Mouse (Mus musculus): Measurements from ENCODE around the gene Als2.

Als2 gene

GRCm38 (mm10) chr1:59211651-59212050 is 25.4 kb downstream of the Als2 start:
- no peak for DNase-seq

GRCm38 (mm10) chr1:59208331-59208730 is 28.7 kb downstream of the Als2 start:
- no peak for DNase-seq

- DNase-seq: no peak
Observed at GRCm38 (mm10) chr1:59204489-59204888, 32.5 kb downstream of the Als2 start.

- no peak for DNase-seq
Observed at GRCm38 (mm10) chr1:59202367-59202766, 34.7 kb downstream of the Als2 start.

GRCm38 (mm10) chr1:59201561-59201960 is 35.5 kb downstream of the Als2 start:
- no peak for DNase-seq

- no peak for DNase-seq
Observed at GRCm38 (mm10) chr1:59200960-59201359, 36.1 kb downstream of the Als2 start.

- DNase-seq: no peak
Observed at GRCm38 (mm10) chr1:59194979-59195378, 42.1 kb downstream of the Als2 start.

GRCm38 (mm10) chr1:59187786-59188185 is 49.2 kb downstream of the Als2 start:
- peak in 1 of 2 experiments; percentile 19 for DNase-seq

GRCm38 (mm10) chr1:59186317-59186716 is 50.7 kb downstream of the Als2 start:
- DNase-seq: no peak

GRCm38 (mm10) chr1:59185410-59185809 is 51.6 kb downstream of the Als2 start:
- DNase-seq: no peak

GRCm38 (mm10) chr1:59183045-59183444 is 54.0 kb downstream of the Als2 start:
- no peak for DNase-seq

GRCm38 (mm10) chr1:59182373-59182772 is 54.7 kb downstream of the Als2 start:
- DNase-seq: no peak

- no peak for DNase-seq
Observed at GRCm38 (mm10) chr1:59180003-59180402, 57.0 kb downstream of the Als2 start.

GRCm38 (mm10) chr1:59178401-59178800 is 58.6 kb downstream of the Als2 start:
- DNase-seq: no peak

- no peak for DNase-seq
Observed at GRCm38 (mm10) chr1:59174514-59175373, 62.3 kb downstream of the Als2 start.

GRCm38 (mm10) chr1:59173023-59173422 is 64.0 kb downstream of the Als2 start:
- DNase-seq: no peak

GRCm38 (mm10) chr1:59171875-59172274 is 65.2 kb downstream of the Als2 start:
- DNase-seq: no peak

- no peak for DNase-seq
Observed at GRCm38 (mm10) chr1:59170290-59170689, 66.7 kb downstream of the Als2 start.

GRCm38 (mm10) chr1:59169586-59169985 is 67.4 kb downstream of the Als2 start:
- no peak for DNase-seq

- no peak for DNase-seq
Observed at GRCm38 (mm10) chr1:59168556-59168955, 68.5 kb downstream of the Als2 start.

GRCm38 (mm10) chr1:59167654-59168425 is 69.2 kb downstream of the Als2 start:
- DNase-seq: no peak

GRCm38 (mm10) chr1:59166232-59166905 is 70.7 kb downstream of the Als2 start:
- DNase-seq: no peak

- DNase-seq: no peak
Observed at GRCm38 (mm10) chr1:59163918-59164317, 73.1 kb downstream of the Als2 start.

Data from cerebellum, postnatal 10 days (tissue).